Mouse (Mus musculus): ENCODE results near the gene Tymp. TPM values are rescaled to one million over a fixed set of nuclear protein-coding genes. Genes with fewer than 3 reads are reported as not detected.

The Tymp gene
- polyA plus RNA-seq, 2 experiments: 0.56 to 0.70 TPM

DNA sequence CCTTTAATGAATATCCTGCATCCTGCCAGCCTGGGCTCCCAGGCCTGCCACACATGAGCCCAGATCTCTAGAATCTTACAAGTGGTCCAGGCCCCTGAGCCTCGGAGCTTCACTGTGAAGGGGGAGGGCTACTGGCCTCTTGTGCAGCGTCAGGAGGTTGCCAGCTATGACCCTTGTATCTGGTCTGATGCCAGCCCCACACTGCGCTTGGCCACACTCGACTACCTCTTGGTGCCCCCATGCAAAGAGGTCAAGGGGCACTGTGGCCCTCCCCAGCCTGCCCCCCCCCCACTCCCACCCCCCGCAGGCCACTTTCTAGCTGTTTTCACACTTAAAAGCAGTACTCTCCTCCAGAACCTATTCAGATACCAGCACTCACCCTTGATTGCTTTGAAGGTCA, 50.4 kb downstream of the Tymp start:
- DNase-seq (ENCODE audit: low read depth in 3 of 3, low spot score in 3 of 3) (no peak), ATAC-seq (ENCODE audit: insufficient read depth) (no peak)
- H3K4me3 ChIP-seq (ENCODE audit: insufficient read depth in 1 of 2, low read depth in 2 of 2, low read length in 2 of 2): no peak overlapping the region
- TF ChIP-seq EP300 (IDR thresholded peaks at IDR 0.05; ENCODE audit: low read depth) (no peak), CTCF (IDR thresholded peaks at IDR 0.05; ENCODE audit: low read depth) (no peak)
- no peaks in the 10 kb centered on the region; the same call in 1 of the 2 replicates for H3K27me3 ChIP-seq (ENCODE audit: control insufficient read depth, insufficient read depth, low read length)
- peaks cover 0 to 4% of the 10 kb centered on the region in 2 experiments; a peak in 2 of 4 replicates for H3K4me1 ChIP-seq (replicated peaks; ENCODE audit: control insufficient read depth in 2 of 2, insufficient read depth in 2 of 2, low read length in 1 of 2)
- no peaks in the 10 kb centered on the region for H3K9me3 ChIP-seq (ENCODE audit: control insufficient read depth, low read length)
- no peak overlapping the region for H3K4me2 ChIP-seq (ENCODE audit: low read depth)
- H3K27ac ChIP-seq: no peak overlapping the region
- no peak overlapping the region for H3K9ac ChIP-seq (replicated peaks)
- H3K36me3 ChIP-seq (replicated peaks; ENCODE audit: control insufficient read depth, insufficient read depth, low read depth): no peaks in the 10 kb centered on the region
- WGBS (ENCODE audit: insufficient replicate concordance): 57% methylated on average over 5 of the region's 5 CpGs

DNA sequence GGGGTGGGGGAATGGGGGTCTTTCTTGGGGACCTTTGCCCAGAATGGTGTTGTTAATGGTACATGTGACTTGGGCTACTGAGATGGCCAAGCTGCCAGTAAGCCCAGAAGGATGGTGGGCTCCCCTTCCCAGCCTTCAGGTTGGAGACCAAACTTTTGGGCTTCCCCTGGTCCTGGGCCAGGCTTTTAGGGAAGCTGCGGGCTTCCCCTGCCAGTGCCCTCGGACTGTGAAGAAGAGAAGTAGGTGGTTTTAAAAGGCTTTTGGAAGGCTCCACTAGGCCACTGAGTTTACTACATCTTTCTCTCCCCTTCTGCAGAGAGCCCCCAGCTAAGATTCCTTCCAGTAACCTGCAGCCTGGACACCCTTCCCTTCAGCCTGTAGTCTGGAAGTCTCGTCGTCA, 53.2 kb downstream of the Tymp start:
- Histone ChIP-seq H3K4me3 (ENCODE audit: insufficient read depth in 1 of 2, low read depth in 2 of 2, low read length in 2 of 2) (peak overlapping the region; percentile 51 to 56), H3K27me3 (ENCODE audit: control insufficient read depth, insufficient read depth, low read length) (no peaks in the 10 kb centered on the region; the same call in 1 of the 2 replicates), H3K4me2 (ENCODE audit: low read depth) (peak overlapping the region; percentile 59), H3K27ac (no peak overlapping the region), H3K9ac (replicated peaks) (peak overlapping the region; percentile 51), H3K36me3 (replicated peaks; ENCODE audit: control insufficient read depth, insufficient read depth, low read depth) (no peaks in the 10 kb centered on the region), H3K9me3 (ENCODE audit: control insufficient read depth, low read length) (no peaks in the 10 kb centered on the region), H3K4me1 (replicated peaks; ENCODE audit: control insufficient read depth in 2 of 2, insufficient read depth in 2 of 2, low read length in 1 of 2) (peaks cover 4 to 13% of the 10 kb centered on the region in 2 experiments; a peak in 3 of 4 replicates)
- ATAC-seq (ENCODE audit: insufficient read depth) (no peak), DNase-seq (ENCODE audit: low read depth in 3 of 3, low spot score in 3 of 3) (no peak)
- TF ChIP-seq EP300 (IDR thresholded peaks at IDR 0.05; ENCODE audit: low read depth): no peak
- 62% methylated on average over 4 of the region's 4 CpGs for WGBS (ENCODE audit: insufficient replicate concordance)

DNA sequence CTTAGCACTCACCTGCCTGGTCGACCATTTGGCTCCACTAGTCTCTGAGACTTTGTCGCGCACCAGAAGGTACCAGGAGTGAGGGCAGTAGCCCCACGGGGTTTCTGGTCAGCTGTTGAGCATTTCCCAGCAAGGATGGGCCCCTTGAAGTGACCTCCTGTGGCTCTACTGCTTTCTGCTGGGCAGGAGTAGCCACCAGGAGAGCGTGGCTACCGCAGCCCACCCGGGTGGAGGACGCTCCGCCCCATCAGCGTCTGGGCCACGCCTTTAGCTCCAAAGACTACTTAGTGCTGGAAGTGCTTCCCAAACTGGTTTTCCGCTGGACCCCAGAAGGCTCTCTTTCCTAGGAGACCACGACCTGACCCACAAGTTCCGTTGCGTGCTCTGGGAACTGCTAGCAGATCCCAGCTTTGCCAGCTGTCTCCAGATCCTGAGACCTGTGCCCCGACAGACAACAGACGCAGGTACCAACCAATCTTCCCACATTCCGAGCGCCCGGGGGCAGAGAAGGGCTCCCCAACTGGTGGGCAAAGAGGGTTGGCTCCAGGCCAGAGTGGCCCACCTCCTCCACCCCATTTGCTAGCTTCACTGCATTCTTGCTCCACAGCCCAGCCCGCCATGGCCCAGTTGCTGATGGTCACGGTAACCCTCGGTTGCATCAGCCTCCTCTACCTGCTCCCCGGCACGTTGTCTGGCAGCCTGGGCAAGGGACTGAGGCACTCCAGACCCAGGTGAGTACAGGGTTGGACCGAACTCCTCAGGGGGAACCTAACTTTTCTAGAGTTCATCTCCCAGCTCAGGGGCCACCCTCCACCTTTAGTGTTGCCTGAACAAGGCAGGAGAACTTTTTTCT, 53.9 kb downstream of the Tymp start, which contains the start of gene Adm2:
Gene Adm2, plus strand, starts transcription at position 51 of the 853 bp plus-strand sequence.
- DNase-seq (ENCODE audit: low read depth in 3 of 3, low spot score in 3 of 3) (no peak), ATAC-seq (ENCODE audit: insufficient read depth) (peak; percentile 41; the same call in 1 of the 2 replicates)
- Histone ChIP-seq H3K27me3 (ENCODE audit: control insufficient read depth, insufficient read depth, low read length) (no peaks in the 10 kb centered on the region; the same call in 1 of the 2 replicates), H3K9ac (replicated peaks) (peak within 1 kb of the TSS; percentile 51), H3K4me3 (ENCODE audit: insufficient read depth in 1 of 2, low read depth in 2 of 2, low read length in 2 of 2) (peak within 1 kb of the TSS; percentile 51 to 56), H3K4me1 (replicated peaks; ENCODE audit: control insufficient read depth in 2 of 2, insufficient read depth in 2 of 2, low read length in 1 of 2) (peaks cover 4 to 13% of the 10 kb centered on the region in 2 experiments; a peak in 3 of 4 replicates), H3K36me3 (replicated peaks; ENCODE audit: control insufficient read depth, insufficient read depth, low read depth) (no peaks in the 10 kb centered on the region), H3K27ac (no peak within 1 kb of the TSS), H3K9me3 (ENCODE audit: control insufficient read depth, low read length) (no peaks in the 10 kb centered on the region), H3K4me2 (ENCODE audit: low read depth) (peak within 1 kb of the TSS; percentile 59)
- WGBS (ENCODE audit: insufficient replicate concordance): 14% methylated on average over 26 of the region's 26 CpGs
- no peak for TF ChIP-seq EP300 (IDR thresholded peaks at IDR 0.05; ENCODE audit: low read depth)
- TF ChIP-seq CTCF (IDR thresholded peaks at IDR 0.05; ENCODE audit: low read depth): no peak

Other genes starting within 250 kb of the Tymp start
- 8.1 and 8.5 TPM in 2 replicates for gene Hdac10, start 248.3 kb downstream of the Tymp start, polyA plus RNA-seq (2012; rRNA removed)
- gene Hdac10, start 248.3 kb downstream of the Tymp start, polyA plus RNA-seq (2014; fragmentation: Nextera tagmentation; extraction: Ambion mirVana): 5.3 and 6.3 TPM in 2 replicates
- gene Mapk12, start 236.3 kb downstream of the Tymp start, polyA plus RNA-seq (2012; rRNA removed): 1.7 and 1.8 TPM in 2 replicates
- gene Mapk12, start 236.3 kb downstream of the Tymp start, polyA plus RNA-seq (2014; fragmentation: Nextera tagmentation; extraction: Ambion mirVana): 1.1 TPM in 2 replicates
- 0.84 TPM in 2 replicates for gene Mapk11, start 227.4 kb downstream of the Tymp start, polyA plus RNA-seq (2012; rRNA removed)
- gene Mapk11, start 227.4 kb downstream of the Tymp start, polyA plus RNA-seq (2014; fragmentation: Nextera tagmentation; extraction: Ambion mirVana): 0.49 and 0.83 TPM in 2 replicates
- gene Plxnb2, start 196.3 kb downstream of the Tymp start, polyA plus RNA-seq (2012; rRNA removed): 21.6 and 23.7 TPM in 2 replicates
- 16.4 and 18.3 TPM in 2 replicates for gene Plxnb2, start 196.3 kb downstream of the Tymp start, polyA plus RNA-seq (2014; fragmentation: Nextera tagmentation; extraction: Ambion mirVana)
- 4.5 TPM in 2 replicates for gene Dennd6b, start 180.5 kb downstream of the Tymp start, polyA plus RNA-seq (2012; rRNA removed)
- gene Dennd6b, start 180.5 kb downstream of the Tymp start, polyA plus RNA-seq (2014; fragmentation: Nextera tagmentation; extraction: Ambion mirVana): 1.6 and 2.4 TPM in 2 replicates
- gene Ppp6r2, start 165.5 kb downstream of the Tymp start, polyA plus RNA-seq (2012; rRNA removed): 11.6 and 15.3 TPM in 2 replicates
- 17.7 and 19.5 TPM in 2 replicates for gene Ppp6r2, start 165.5 kb downstream of the Tymp start, polyA plus RNA-seq (2014; fragmentation: Nextera tagmentation; extraction: Ambion mirVana)
- gene Sbf1, start 61.7 kb downstream of the Tymp start, polyA plus RNA-seq (2012; rRNA removed): 20.8 and 29.3 TPM in 2 replicates
- gene Sbf1, start 61.7 kb downstream of the Tymp start, polyA plus RNA-seq (2014; fragmentation: Nextera tagmentation; extraction: Ambion mirVana): 17.8 and 23.5 TPM in 2 replicates
- 2.5 and 2.7 TPM in 2 replicates for gene Adm2, start 54.3 kb downstream of the Tymp start, polyA plus RNA-seq (2012; rRNA removed)
- gene Adm2, start 54.3 kb downstream of the Tymp start, polyA plus RNA-seq (2014; fragmentation: Nextera tagmentation; extraction: Ambion mirVana): 1.2 and 1.6 TPM in 2 replicates
- gene Miox, start 42.6 kb downstream of the Tymp start, polyA plus RNA-seq (2012; rRNA removed): 9.7 and 11.2 TPM in 2 replicates
- 10.2 and 10.8 TPM in 2 replicates for gene Miox, start 42.6 kb downstream of the Tymp start, polyA plus RNA-seq (2014; fragmentation: Nextera tagmentation; extraction: Ambion mirVana)
- gene Lmf2, start 21.4 kb downstream of the Tymp start, polyA plus RNA-seq (2012; rRNA removed): 12.3 and 15.1 TPM in 2 replicates
- gene Lmf2, start 21.4 kb downstream of the Tymp start, polyA plus RNA-seq (2014; fragmentation: Nextera tagmentation; extraction: Ambion mirVana): 17.2 and 18.9 TPM in 2 replicates
- gene Ncaph2, start 21.3 kb downstream of the Tymp start, polyA plus RNA-seq (2012; rRNA removed): 63.8 and 77.0 TPM in 2 replicates
- 104 and 106 TPM in 2 replicates for gene Ncaph2, start 21.3 kb downstream of the Tymp start, polyA plus RNA-seq (2014; fragmentation: Nextera tagmentation; extraction: Ambion mirVana)
- gene Sco2, start 3.2 kb downstream of the Tymp start, polyA plus RNA-seq (2012; rRNA removed): 9.8 and 10.7 TPM in 2 replicates
- gene Sco2, start 3.2 kb downstream of the Tymp start, polyA plus RNA-seq (2014; fragmentation: Nextera tagmentation; extraction: Ambion mirVana): 2.8 and 4.4 TPM in 2 replicates
- gene Odf3b, start 2.2 kb upstream of the Tymp start, polyA plus RNA-seq (2012; rRNA removed): 0.76 and 0.89 TPM in 2 replicates
- 0.57 and 1.3 TPM in 2 replicates for gene Odf3b, start 2.2 kb upstream of the Tymp start, polyA plus RNA-seq (2014; fragmentation: Nextera tagmentation; extraction: Ambion mirVana)
- gene Klhdc7b, start 7.9 kb upstream of the Tymp start, polyA plus RNA-seq (2012; rRNA removed): not detected in 2 replicates
- gene Klhdc7b, start 7.9 kb upstream of the Tymp start, polyA plus RNA-seq (2014; fragmentation: Nextera tagmentation; extraction: Ambion mirVana): not detected in 2 replicates
- not detected in 2 replicates for gene Syce3, start 33.5 kb upstream of the Tymp start, polyA plus RNA-seq (2012; rRNA removed)
- not detected in 2 replicates for gene Syce3, start 33.5 kb upstream of the Tymp start, polyA plus RNA-seq (2014; fragmentation: Nextera tagmentation; extraction: Ambion mirVana)
- gene Cpt1b, start 48.8 kb upstream of the Tymp start, polyA plus RNA-seq (2012; rRNA removed): 1.5 and 1.9 TPM in 2 replicates
- 2.1 and 2.2 TPM in 2 replicates for gene Cpt1b, start 48.8 kb upstream of the Tymp start, polyA plus RNA-seq (2014; fragmentation: Nextera tagmentation; extraction: Ambion mirVana)
- gene C730034F03Rik, start 52.5 kb upstream of the Tymp start, polyA plus RNA-seq (2012; rRNA removed): 0.57 and 0.89 TPM in 2 replicates
- 0.56 and 0.69 TPM in 2 replicates for gene C730034F03Rik, start 52.5 kb upstream of the Tymp start, polyA plus RNA-seq (2014; fragmentation: Nextera tagmentation; extraction: Ambion mirVana)
- gene Gm44502, start 52.7 kb upstream of the Tymp start, polyA plus RNA-seq (2012; rRNA removed): 0.19 and 0.58 TPM in 2 replicates
- 0.14 and 0.34 TPM in 2 replicates for gene Gm44502, start 52.7 kb upstream of the Tymp start, polyA plus RNA-seq (2014; fragmentation: Nextera tagmentation; extraction: Ambion mirVana)
- 13.7 and 19.3 TPM in 2 replicates for gene Chkb, start 52.9 kb upstream of the Tymp start, polyA plus RNA-seq (2012; rRNA removed)
- 18.3 and 20.5 TPM in 2 replicates for gene Chkb, start 52.9 kb upstream of the Tymp start, polyA plus RNA-seq (2014; fragmentation: Nextera tagmentation; extraction: Ambion mirVana)
- gene Mapk8ip2, start 76.9 kb upstream of the Tymp start, polyA plus RNA-seq (2012; rRNA removed): 0.02 and 0.08 TPM in 2 replicates
- gene Mapk8ip2, start 76.9 kb upstream of the Tymp start, polyA plus RNA-seq (2014; fragmentation: Nextera tagmentation; extraction: Ambion mirVana): not detected in 2 replicates
- gene Arsa, start 100.4 kb upstream of the Tymp start, polyA plus RNA-seq (2012; rRNA removed): 3.2 and 3.4 TPM in 2 replicates
- 2.7 and 3.1 TPM in 2 replicates for gene Arsa, start 100.4 kb upstream of the Tymp start, polyA plus RNA-seq (2014; fragmentation: Nextera tagmentation; extraction: Ambion mirVana)
- gene Shank3, start 122.6 kb upstream of the Tymp start, polyA plus RNA-seq (2012; rRNA removed): 2.0 and 2.1 TPM in 2 replicates
- 0.39 and 0.63 TPM in 2 replicates for gene Shank3, start 122.6 kb upstream of the Tymp start, polyA plus RNA-seq (2014; fragmentation: Nextera tagmentation; extraction: Ambion mirVana)
- gene Acr, start 191.3 kb upstream of the Tymp start, polyA plus RNA-seq (2012; rRNA removed): 0.04 and 0.05 TPM in 2 replicates
- not detected in 2 replicates for gene Acr, start 191.3 kb upstream of the Tymp start, polyA plus RNA-seq (2014; fragmentation: Nextera tagmentation; extraction: Ambion mirVana)
- 5.7 and 6.2 TPM in 2 replicates for gene Rabl2, start 214.9 kb upstream of the Tymp start, polyA plus RNA-seq (2012; rRNA removed)
- gene Rabl2, start 214.9 kb upstream of the Tymp start, polyA plus RNA-seq (2014; fragmentation: Nextera tagmentation; extraction: Ambion mirVana): 6.9 and 7.5 TPM in 2 replicates